Mouse (Mus musculus) brain, adult 10 weeks (tissue): ENCODE measurements around the gene Dio1. TPM values are rescaled to one million over a fixed set of nuclear protein-coding genes. Genes with fewer than 3 reads are reported as not detected.

ENCODE experiments used
- polyA plus RNA-seq: library from polyadenylated mRNA; stranded (reverse); fragments of 350-450 nt; fragmentation: Illumina TruSeq; extraction: RNeasy Lipid Tissue Mini Kit (QIAGEN cat#74804); gene quantifications from one replicate; pipeline ENCODE4 v1.2.3, GENCODE M21; 2015; ENCODE audit warnings: low read depth, low replicate concordance

Dio1 gene
- polyA plus RNA-seq: not detected

GRCm38 (mm10) chr4:107306966-107307365, at the start of gene Dio1:
Gene Dio1, minus strand, starts transcription at chr4:107307169.

GRCm38 (mm10) chr4:107313690-107314478, 6.9 kb upstream of the Dio1 start, which contains the start of gene Yipf1:
Gene Yipf1, plus strand, starts transcription at chr4:107314363.

GRCm38 (mm10) chr4:107253125-107254091, 53.6 kb downstream of the Dio1 start, which contains the start of the genes Lrrc42 and Hspb11:
Gene Lrrc42, minus strand, starts transcription at chr4:107253532.
Gene Hspb11, plus strand, starts transcription at chr4:107253593.

Other genes with a start within 250 kb of the Dio1 start
- 68.4 TPM for gene Mrpl37, start 240.3 kb downstream of the Dio1 start, polyA plus RNA-seq
- 6.5 TPM for gene Cyb5rl, start 240.2 kb downstream of the Dio1 start, polyA plus RNA-seq
- not detected for gene Cdcp2, start 210.3 kb downstream of the Dio1 start, polyA plus RNA-seq
- 349 TPM for gene Tmem59, start 128.8 kb downstream of the Dio1 start, polyA plus RNA-seq
- 17.0 TPM for gene Tceanc2, start 128.1 kb downstream of the Dio1 start, polyA plus RNA-seq
- gene Ldlrad1, start 98.0 kb downstream of the Dio1 start, polyA plus RNA-seq: not detected
- gene Lrrc42, start 53.6 kb downstream of the Dio1 start, polyA plus RNA-seq: 28.3 TPM
- 34.7 TPM for gene Hspb11, start 53.6 kb downstream of the Dio1 start, polyA plus RNA-seq
- 61.8 TPM for gene Yipf1, start 7.2 kb upstream of the Dio1 start, polyA plus RNA-seq
- gene Ndc1, start 60.6 kb upstream of the Dio1 start, polyA plus RNA-seq: 8.6 TPM
- gene Glis1, start 127.4 kb upstream of the Dio1 start, polyA plus RNA-seq: 0.31 TPM